Mouse (Mus musculus): ENCODE measurements at regions not wholly inside any gene's neighbourhood (a gene's known extent, or its start where the extent isn't known, plus 50 kb on each side); places are given as distances from the start of the nearest gene placed in this dataset.
A peak's percentile ranks its signal among the peaks of the same experiment; 100 is the strongest.
"Not testable (repeated sequence)": the region's sequence is repeated elsewhere in the genome, so short reads cannot be mapped to it uniquely, and the experiment has no call there.

DNA sequence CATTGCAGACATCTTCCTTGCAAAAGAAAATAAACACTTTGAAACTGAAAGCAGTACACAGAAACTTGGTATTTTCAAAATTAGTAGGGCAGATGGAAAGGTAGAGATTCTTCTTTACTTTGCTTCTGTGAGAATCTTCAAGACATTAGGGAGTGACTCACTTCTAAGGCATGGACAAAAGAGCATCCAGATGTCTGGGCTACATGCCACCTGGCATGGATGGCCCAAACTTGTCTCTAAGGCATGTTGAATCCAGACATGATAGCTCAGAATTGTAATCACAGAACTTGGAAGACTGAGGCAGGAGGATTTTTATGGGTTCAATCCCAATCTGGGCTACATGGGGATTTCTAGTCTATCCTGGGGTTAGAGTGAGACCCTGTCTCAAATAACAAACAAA, 58.4 kb downstream of the Ly6f start:
- Histone ChIP-seq H3K4me1 (replicated peaks) (no peaks in the 10 kb centered on the region), H3K36me3 (no peaks in the 10 kb centered on the region), H3K4me2 (replicated peaks) (no peak overlapping the region), H3K9ac (no peak overlapping the region), H3K27ac (no peak overlapping the region), H3K9me3 (no peaks in the 10 kb centered on the region), H3K27me3 (replicated peaks) (no peaks in the 10 kb centered on the region), H3K4me3 (replicated peaks) (no peak overlapping the region)
- no peak for ATAC-seq

DNA sequence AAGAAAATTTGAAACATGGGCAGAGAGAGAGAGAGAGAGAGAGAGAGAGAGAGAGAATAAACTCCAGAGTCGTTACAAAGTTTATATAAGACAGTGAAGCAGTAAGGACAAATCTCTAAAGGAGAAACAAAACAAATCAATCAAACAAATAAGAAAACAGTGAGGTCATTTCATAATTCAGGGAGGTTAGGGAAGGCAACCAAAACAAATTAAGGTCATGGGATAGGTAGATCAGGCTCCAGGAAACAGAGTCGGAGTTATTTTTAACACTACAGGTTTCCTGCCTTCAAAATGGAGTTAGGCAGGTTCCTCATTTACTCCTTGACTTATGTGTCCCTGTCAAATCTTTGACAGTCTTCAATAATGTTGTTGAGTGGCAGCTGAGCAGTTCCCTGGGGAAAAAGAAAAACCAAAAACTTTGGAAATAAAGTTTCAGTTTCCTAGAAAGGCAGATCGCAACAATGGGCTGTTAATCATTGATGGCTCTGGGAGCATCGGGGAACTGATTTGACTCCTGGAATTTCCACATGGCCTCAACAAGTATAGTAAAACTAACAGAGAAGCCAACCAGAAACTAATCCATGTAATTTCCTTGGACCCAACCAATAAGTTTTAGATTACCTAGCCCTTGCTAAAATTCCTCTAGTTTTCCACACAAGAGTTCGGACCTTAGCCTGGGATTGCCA, 88.0 kb downstream of the Ly6f start:
- H3K4me2 ChIP-seq (replicated peaks) = no peak overlapping the region
- H3K9me3 ChIP-seq = no peaks in the 10 kb centered on the region
- H3K4me3 ChIP-seq (replicated peaks) = no peak overlapping the region
- H3K4me1 ChIP-seq (replicated peaks) = no peaks in the 10 kb centered on the region
- WGBS = 59% methylated on average over 5 of the region's 5 CpGs
- no peaks in the 10 kb centered on the region for H3K36me3 ChIP-seq
- no peaks in the 10 kb centered on the region for H3K27me3 ChIP-seq (replicated peaks)
- H3K9ac ChIP-seq = no peak overlapping the region
- no peak for ATAC-seq
- no peak overlapping the region for H3K27ac ChIP-seq

GRCm38 (mm10) chr15:75371618-75372017, 103.4 kb downstream of the Ly6f start:
- no peak overlapping the region for H3K27ac ChIP-seq
- WGBS = 84% methylated on average over 4 of the region's 4 CpGs

GRCm38 (mm10) chr15:75376391-75377100, 108.3 kb downstream of the Ly6f start:
- Histone ChIP-seq H3K4me1 (replicated peaks) (no peaks in the 10 kb centered on the region), H3K27me3 (replicated peaks) (no peaks in the 10 kb centered on the region), H3K4me3 (replicated peaks) (no peak overlapping the region), H3K36me3 (no peaks in the 10 kb centered on the region), H3K27ac (no peak overlapping the region), H3K9ac (no peak overlapping the region), H3K4me2 (replicated peaks) (no peak overlapping the region), H3K9me3 (no peaks in the 10 kb centered on the region)
- no peak for ATAC-seq
- WGBS = 68% methylated on average over 1 of the region's 1 CpGs

More at GRCm38 (mm10) chr15:75371618-75372017, 103.4 kb downstream of the Ly6f start:
- H3K9ac ChIP-seq = no peak overlapping the region
- no peak overlapping the region for H3K4me2 ChIP-seq (replicated peaks)
- no peaks in the 10 kb centered on the region for H3K27me3 ChIP-seq (replicated peaks)
- H3K4me3 ChIP-seq (replicated peaks) = no peak overlapping the region
- H3K9me3 ChIP-seq = no peaks in the 10 kb centered on the region
- ATAC-seq = no peak
- H3K4me1 ChIP-seq (replicated peaks) = no peaks in the 10 kb centered on the region
- H3K36me3 ChIP-seq = no peaks in the 10 kb centered on the region

- Histone ChIP-seq H3K27ac (no peak overlapping the region), H3K4me3 (replicated peaks) (no peak overlapping the region), H3K4me2 (replicated peaks) (no peak overlapping the region), H3K9ac (no peak overlapping the region), H3K36me3 (no peaks in the 10 kb centered on the region), H3K4me1 (replicated peaks) (no peaks in the 10 kb centered on the region), H3K27me3 (replicated peaks) (no peaks in the 10 kb centered on the region), H3K9me3 (no peaks in the 10 kb centered on the region)
- ATAC-seq = no peak
- 77% methylated on average over 3 of the region's 3 CpGs for WGBS
These were observed 109.9 kb downstream of the Ly6f start for GRCm38 (mm10) chr15:75378136-75378535.

DNA sequence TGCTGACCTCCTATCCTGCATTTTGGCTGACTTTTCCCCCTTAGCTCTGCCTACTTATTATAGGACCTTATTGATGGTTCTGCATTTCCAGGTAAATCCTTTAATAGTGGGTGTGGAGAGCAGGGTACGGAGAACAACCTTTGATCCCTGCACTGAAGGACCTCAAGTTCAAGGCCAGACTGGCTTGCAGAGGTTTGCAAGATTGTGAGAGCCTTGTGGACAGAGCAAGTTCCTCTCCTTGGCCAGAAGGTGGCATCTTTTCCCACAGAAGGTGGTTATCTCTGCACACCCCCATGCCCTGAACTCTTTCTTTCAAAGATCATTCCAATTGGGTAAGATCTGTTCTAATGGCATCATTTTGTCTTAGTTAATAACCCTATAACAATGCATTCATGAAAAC, 111.6 kb downstream of the Ly6f start:
- H3K4me3 ChIP-seq (replicated peaks) = no peak overlapping the region
- no peaks in the 10 kb centered on the region for H3K27me3 ChIP-seq (replicated peaks)
- no peak overlapping the region for H3K9ac ChIP-seq
- no peak overlapping the region for H3K27ac ChIP-seq
- ATAC-seq = no peak
- H3K4me2 ChIP-seq (replicated peaks) = no peak overlapping the region
- WGBS = 51% methylated on average over 1 of the region's 1 CpGs
- H3K4me1 ChIP-seq (replicated peaks) = no peaks in the 10 kb centered on the region
- H3K36me3 ChIP-seq = no peaks in the 10 kb centered on the region
- no peaks in the 10 kb centered on the region for H3K9me3 ChIP-seq

DNA sequence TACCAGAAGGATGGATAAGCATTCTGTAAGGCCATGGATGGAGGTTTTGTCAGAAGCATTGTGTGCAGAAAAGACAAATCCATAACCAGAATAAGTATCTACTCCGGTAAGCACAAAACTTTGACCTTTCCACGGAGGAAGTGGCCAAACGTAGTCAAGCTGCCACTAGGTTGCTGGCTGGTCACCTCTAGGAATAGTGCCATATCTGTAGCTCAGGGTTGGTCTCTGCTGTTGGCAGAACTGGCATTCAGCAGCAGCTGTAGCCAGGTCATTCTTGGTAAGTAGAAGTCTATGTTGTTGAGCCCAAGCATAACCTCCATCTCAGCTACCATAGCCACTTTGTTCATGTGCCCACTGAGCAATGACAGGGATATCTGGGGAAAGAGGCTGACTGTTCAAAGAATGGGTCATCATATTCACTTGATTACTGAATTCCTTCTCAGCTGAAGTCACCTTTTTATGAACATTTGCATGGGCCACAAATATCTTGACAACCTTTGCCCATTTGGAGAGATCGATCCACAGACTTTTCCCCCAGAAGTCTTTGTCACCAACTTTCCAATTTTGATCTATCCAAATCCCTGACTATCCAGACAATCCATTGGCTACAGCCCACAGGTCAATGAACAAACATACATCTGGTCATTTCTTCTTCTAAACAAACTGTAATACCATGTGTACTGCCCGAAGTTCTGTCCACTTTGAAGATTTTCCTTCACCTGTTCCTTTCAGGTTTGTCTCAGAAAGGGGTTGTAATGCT, 114.2 kb downstream of the Ly6f start:
- Histone ChIP-seq H3K4me1 (replicated peaks) (no peaks in the 10 kb centered on the region), H3K4me3 (replicated peaks) (no peak overlapping the region), H3K9ac (no peak overlapping the region), H3K4me2 (replicated peaks) (no peak overlapping the region), H3K9me3 (no peaks in the 10 kb centered on the region), H3K36me3 (no peaks in the 10 kb centered on the region), H3K27me3 (replicated peaks) (no peaks in the 10 kb centered on the region), H3K27ac (no peak overlapping the region)
- 86% methylated on average over 5 of the region's 5 CpGs for WGBS
- ATAC-seq = no peak

GRCm38 (mm10) chr15:75392924-75393464, 124.8 kb downstream of the Ly6f start:
- ATAC-seq = 0 out of 2 replicates have a peak, but pooled peaks have one; percentile 43
- not testable (repeated sequence) for H3K9ac ChIP-seq; H3K36me3 ChIP-seq; H3K9me3 ChIP-seq; H3K4me3 ChIP-seq (replicated peaks); H3K27me3 ChIP-seq (replicated peaks); H3K4me2 ChIP-seq (replicated peaks); H3K4me1 ChIP-seq (replicated peaks)
- H3K27ac ChIP-seq = 0 out of 2 replicates have a peak overlapping the region, but pooled peaks have one; percentile 1
- 57% methylated on average over 7 of the region's 7 CpGs for WGBS

GRCm38 (mm10) chr15:75397276-75397675, 129.1 kb downstream of the Ly6f start:
- no peak for ATAC-seq
- 87% methylated on average over 6 of the region's 6 CpGs for WGBS
- Histone ChIP-seq H3K4me1 (replicated peaks) (no peaks in the 10 kb centered on the region), H3K27ac (no peak overlapping the region), H3K27me3 (replicated peaks) (no peaks in the 10 kb centered on the region), H3K9me3 (no peaks in the 10 kb centered on the region), H3K36me3 (no peaks in the 10 kb centered on the region), H3K9ac (no peak overlapping the region), H3K4me2 (replicated peaks) (no peak overlapping the region), H3K4me3 (replicated peaks) (no peak overlapping the region)
